Mouse (Mus musculus): ENCODE measurements around the gene Mapk11. TPM values are rescaled to one million over a fixed set of nuclear protein-coding genes. Genes with fewer than 3 reads are reported as not detected.

Mapk11 gene
- polyA plus RNA-seq, 1 experiment from 2014 or later: 7.4 TPM

- ATAC-seq (replicated peaks; ENCODE audit: low FRiP score, low TSS enrichment, low read depth): no peak
- Histone ChIP-seq H3K27ac (ENCODE audit: low read depth) (peak overlapping the region; percentile 63), H3K4me3 (ENCODE audit: low read depth, low read length) (no peak overlapping the region), H3K4me2 (ENCODE audit: low read length) (peak overlapping the region; percentile 28; the same call in 1 of the 2 replicates), H3K4me1 (replicated peaks; ENCODE audit: control insufficient read depth, insufficient read depth, low read length) (peaks cover 42% of the 10 kb centered on the region), H3K9me3 (ENCODE audit: control insufficient read depth, low read length) (no peaks in the 10 kb centered on the region), H3K36me3 (ENCODE audit: control insufficient read depth, insufficient read depth, low read length) (peaks cover 37% of the 10 kb centered on the region), H3K27me3 (replicated peaks; ENCODE audit: control insufficient read depth, insufficient read depth, low read length) (no peaks in the 10 kb centered on the region), H3K9ac (ENCODE audit: low read length) (no peak overlapping the region)
- WGBS: 24% methylated on average over 3 of the region's 3 CpGs
- no peak for DNase-seq (ENCODE audit: low spot score)
Observed at GRCm38 (mm10) chr15:89170102-89170501, 20.7 kb upstream of the Mapk11 start.

GRCm38 (mm10) chr15:89169431-89169830, 20.0 kb upstream of the Mapk11 start:
- H3K36me3 ChIP-seq (ENCODE audit: control insufficient read depth, insufficient read depth, low read length): peaks cover 43% of the 10 kb centered on the region
- ATAC-seq (replicated peaks; ENCODE audit: low FRiP score, low TSS enrichment, low read depth) (peak; percentile 56), DNase-seq (ENCODE audit: low spot score) (peak; percentile 82)
- H3K4me3 ChIP-seq (ENCODE audit: low read depth, low read length): no peak overlapping the region
- H3K9ac ChIP-seq (ENCODE audit: low read length): no peak overlapping the region; the same call in 1 of the 2 replicates
- peak overlapping the region; percentile 28 for H3K4me2 ChIP-seq (ENCODE audit: low read length)
- H3K4me1 ChIP-seq (replicated peaks; ENCODE audit: control insufficient read depth, insufficient read depth, low read length): peaks cover 35% of the 10 kb centered on the region
- 3% methylated on average over 10 of the region's 10 CpGs for WGBS
- peak overlapping the region; percentile 63 for H3K27ac ChIP-seq (ENCODE audit: low read depth)
- H3K9me3 ChIP-seq (ENCODE audit: control insufficient read depth, low read length): no peaks in the 10 kb centered on the region
- H3K27me3 ChIP-seq (replicated peaks; ENCODE audit: control insufficient read depth, insufficient read depth, low read length): no peaks in the 10 kb centered on the region

DNA sequence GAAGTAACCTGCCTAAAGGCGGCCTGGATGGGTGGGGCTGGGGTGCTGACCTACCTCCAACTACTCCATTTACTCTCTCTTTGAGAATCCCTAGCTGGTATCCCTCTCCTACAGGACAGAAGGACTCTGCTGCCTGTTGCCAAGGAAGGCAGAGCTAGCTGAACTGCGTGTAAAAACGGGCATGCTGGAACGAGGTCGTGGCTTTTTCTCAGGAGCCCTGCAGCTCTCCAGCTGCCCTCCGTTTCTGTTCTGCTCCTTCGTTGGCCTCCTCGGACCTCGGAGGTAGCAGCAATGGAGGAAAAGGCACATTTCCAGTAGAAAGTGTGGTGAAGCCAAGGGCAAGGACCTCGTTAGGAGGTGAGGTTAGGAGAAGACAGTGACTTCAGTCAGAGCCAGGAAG, 19.5 kb upstream of the Mapk11 start:
- H3K4me2 ChIP-seq (ENCODE audit: low read length): peak overlapping the region; percentile 28
- H3K27me3 ChIP-seq (replicated peaks; ENCODE audit: control insufficient read depth, insufficient read depth, low read length): no peaks in the 10 kb centered on the region
- H3K36me3 ChIP-seq (ENCODE audit: control insufficient read depth, insufficient read depth, low read length): peaks cover 48% of the 10 kb centered on the region
- 46% methylated on average over 10 of the region's 10 CpGs for WGBS
- no peak overlapping the region for H3K9ac ChIP-seq (ENCODE audit: low read length)
- DNase-seq (ENCODE audit: low spot score) (no peak), ATAC-seq (replicated peaks; ENCODE audit: low FRiP score, low TSS enrichment, low read depth) (no peak)
- H3K4me1 ChIP-seq (replicated peaks; ENCODE audit: control insufficient read depth, insufficient read depth, low read length): peaks cover 30% of the 10 kb centered on the region
- no peaks in the 10 kb centered on the region for H3K9me3 ChIP-seq (ENCODE audit: control insufficient read depth, low read length)
- peak overlapping the region; percentile 52 for H3K27ac ChIP-seq (ENCODE audit: low read depth)
- no peak overlapping the region for H3K4me3 ChIP-seq (ENCODE audit: low read depth, low read length)

DNA sequence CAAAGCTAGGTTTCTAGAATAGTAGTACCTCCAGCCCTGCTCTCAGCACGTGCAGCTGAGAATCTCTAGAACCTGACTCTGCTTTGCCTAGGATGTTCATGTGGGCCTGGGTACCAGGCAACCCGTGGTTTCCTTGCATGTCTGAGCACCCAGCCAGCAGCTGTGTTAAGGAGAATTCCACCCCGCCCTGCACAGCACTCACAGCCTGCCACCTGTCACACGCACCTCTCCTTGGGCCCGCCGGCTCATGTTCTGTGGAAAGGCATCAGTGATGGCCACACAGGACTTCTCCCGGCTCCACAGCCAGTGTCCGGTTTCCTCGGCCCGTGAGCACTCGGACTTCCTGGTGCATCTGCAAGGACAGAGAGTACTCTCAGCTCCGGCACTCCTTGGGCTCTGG, 16.1 kb upstream of the Mapk11 start:
- H3K4me3 ChIP-seq (ENCODE audit: low read depth, low read length): no peak overlapping the region
- no peak for ATAC-seq (replicated peaks; ENCODE audit: low FRiP score, low TSS enrichment, low read depth)
- WGBS: 95% methylated on average over 12 of the region's 12 CpGs
- H3K4me1 ChIP-seq (replicated peaks; ENCODE audit: control insufficient read depth, insufficient read depth, low read length): peaks cover 20% of the 10 kb centered on the region
- H3K4me2 ChIP-seq (ENCODE audit: low read length): no peak overlapping the region
- H3K27me3 ChIP-seq (replicated peaks; ENCODE audit: control insufficient read depth, insufficient read depth, low read length): no peaks in the 10 kb centered on the region
- DNase-seq (ENCODE audit: low spot score): no peak
- H3K9me3 ChIP-seq (ENCODE audit: control insufficient read depth, low read length): no peaks in the 10 kb centered on the region
- no peak overlapping the region for H3K9ac ChIP-seq (ENCODE audit: low read length)
- H3K36me3 ChIP-seq (ENCODE audit: control insufficient read depth, insufficient read depth, low read length): peaks cover 83% of the 10 kb centered on the region
- H3K27ac ChIP-seq (ENCODE audit: low read depth): no peak overlapping the region

- H3K4me3 ChIP-seq (ENCODE audit: low read depth, low read length): no peak overlapping the region
- no peak overlapping the region for H3K27ac ChIP-seq (ENCODE audit: low read depth)
- DNase-seq (ENCODE audit: low spot score): no peak
- H3K4me2 ChIP-seq (ENCODE audit: low read length): no peak overlapping the region
- no peaks in the 10 kb centered on the region for H3K4me1 ChIP-seq (replicated peaks; ENCODE audit: control insufficient read depth, insufficient read depth, low read length)
- no peaks in the 10 kb centered on the region for H3K9me3 ChIP-seq (ENCODE audit: control insufficient read depth, low read length)
- WGBS: 84% methylated on average over 9 of the region's 9 CpGs
- H3K27me3 ChIP-seq (replicated peaks; ENCODE audit: control insufficient read depth, insufficient read depth, low read length): no peaks in the 10 kb centered on the region
- ATAC-seq (replicated peaks; ENCODE audit: low FRiP score, low TSS enrichment, low read depth): 0 out of 2 replicates have a peak, but pooled peaks have one; percentile 13
- H3K9ac ChIP-seq (ENCODE audit: low read length): no peak overlapping the region
- peaks cover 100% of the 10 kb centered on the region for H3K36me3 ChIP-seq (ENCODE audit: control insufficient read depth, insufficient read depth, low read length)
Observed at GRCm38 (mm10) chr15:89161397-89161796, 12.0 kb upstream of the Mapk11 start.

- no peak overlapping the region for H3K4me3 ChIP-seq (ENCODE audit: low read depth, low read length)
- ATAC-seq (replicated peaks; ENCODE audit: low FRiP score, low TSS enrichment, low read depth) (no peak), DNase-seq (ENCODE audit: low spot score) (no peak)
- peaks cover 98% of the 10 kb centered on the region for H3K36me3 ChIP-seq (ENCODE audit: control insufficient read depth, insufficient read depth, low read length)
- no peak overlapping the region for H3K4me2 ChIP-seq (ENCODE audit: low read length)
- 94% methylated on average over 16 of the region's 16 CpGs for WGBS
- H3K27me3 ChIP-seq (replicated peaks; ENCODE audit: control insufficient read depth, insufficient read depth, low read length): no peaks in the 10 kb centered on the region
- no peak overlapping the region for H3K9ac ChIP-seq (ENCODE audit: low read length)
- no peaks in the 10 kb centered on the region for H3K4me1 ChIP-seq (replicated peaks; ENCODE audit: control insufficient read depth, insufficient read depth, low read length)
- H3K27ac ChIP-seq (ENCODE audit: low read depth): no peak overlapping the region
- H3K9me3 ChIP-seq (ENCODE audit: control insufficient read depth, low read length): no peaks in the 10 kb centered on the region
Observed at GRCm38 (mm10) chr15:89158516-89158915, 9.1 kb upstream of the Mapk11 start.

DNA sequence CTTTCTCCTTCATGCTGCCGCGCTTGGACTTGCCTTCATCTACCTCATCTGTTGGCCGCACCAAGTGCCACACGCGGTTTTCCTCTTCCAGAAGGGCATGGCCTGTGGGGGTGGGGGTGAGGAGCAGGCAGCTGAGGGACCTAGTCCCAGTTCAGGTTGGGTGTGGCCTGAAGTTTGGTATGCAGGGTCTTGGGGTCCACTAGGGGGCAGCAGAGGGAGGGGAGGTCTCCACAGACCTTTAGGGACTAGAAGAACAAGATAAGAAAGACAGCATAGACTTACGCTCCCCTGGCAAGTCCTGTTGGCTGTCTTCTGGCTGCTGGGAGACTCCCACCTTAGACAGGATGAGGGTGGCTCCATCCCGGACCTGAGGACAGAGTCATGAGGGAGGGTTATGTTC, 8.5 kb upstream of the Mapk11 start:
- DNase-seq (ENCODE audit: low spot score) (peak; percentile 73), ATAC-seq (replicated peaks; ENCODE audit: low FRiP score, low TSS enrichment, low read depth) (0 out of 2 replicates have a peak, but pooled peaks have one; percentile 4)
- Histone ChIP-seq H3K27me3 (replicated peaks; ENCODE audit: control insufficient read depth, insufficient read depth, low read length) (no peaks in the 10 kb centered on the region), H3K4me3 (ENCODE audit: low read depth, low read length) (no peak overlapping the region), H3K9ac (ENCODE audit: low read length) (no peak overlapping the region), H3K27ac (ENCODE audit: low read depth) (no peak overlapping the region), H3K4me1 (replicated peaks; ENCODE audit: control insufficient read depth, insufficient read depth, low read length) (no peaks in the 10 kb centered on the region), H3K9me3 (ENCODE audit: control insufficient read depth, low read length) (no peaks in the 10 kb centered on the region), H3K36me3 (ENCODE audit: control insufficient read depth, insufficient read depth, low read length) (peaks cover 95% of the 10 kb centered on the region), H3K4me2 (ENCODE audit: low read length) (no peak overlapping the region)
- WGBS: 54% methylated on average over 7 of the region's 7 CpGs

- peaks cover 38% of the 10 kb centered on the region for H3K36me3 ChIP-seq (ENCODE audit: control insufficient read depth, insufficient read depth, low read length)
- no peak overlapping the region for H3K4me2 ChIP-seq (ENCODE audit: low read length)
- no peak overlapping the region for H3K9ac ChIP-seq (ENCODE audit: low read length)
- H3K27me3 ChIP-seq (replicated peaks; ENCODE audit: control insufficient read depth, insufficient read depth, low read length): peaks cover 18% of the 10 kb centered on the region
- no peaks in the 10 kb centered on the region for H3K9me3 ChIP-seq (ENCODE audit: control insufficient read depth, low read length)
- no peak overlapping the region for H3K4me3 ChIP-seq (ENCODE audit: low read depth, low read length)
- peaks cover 11% of the 10 kb centered on the region for H3K4me1 ChIP-seq (replicated peaks; ENCODE audit: control insufficient read depth, insufficient read depth, low read length)
- H3K27ac ChIP-seq (ENCODE audit: low read depth): no peak overlapping the region
- no peak for ATAC-seq (replicated peaks; ENCODE audit: low FRiP score, low TSS enrichment, low read depth)
- no peak for DNase-seq (ENCODE audit: low spot score)
Observed at GRCm38 (mm10) chr15:89152312-89152711, 2.9 kb upstream of the Mapk11 start.

GRCm38 (mm10) chr15:89150041-89150390, 588 bp upstream of the Mapk11 start:
- Histone ChIP-seq H3K9ac (ENCODE audit: low read length) (no peak overlapping the region), H3K4me1 (replicated peaks; ENCODE audit: control insufficient read depth, insufficient read depth, low read length) (peaks cover 11% of the 10 kb centered on the region), H3K27ac (ENCODE audit: low read depth) (no peak overlapping the region), H3K9me3 (ENCODE audit: control insufficient read depth, low read length) (no peaks in the 10 kb centered on the region), H3K4me3 (ENCODE audit: low read depth, low read length) (peak overlapping the region; percentile 69), H3K27me3 (replicated peaks; ENCODE audit: control insufficient read depth, insufficient read depth, low read length) (peaks cover 41% of the 10 kb centered on the region), H3K36me3 (ENCODE audit: control insufficient read depth, insufficient read depth, low read length) (peaks cover 15% of the 10 kb centered on the region), H3K4me2 (ENCODE audit: low read length) (peak overlapping the region; percentile 97)
- ATAC-seq (replicated peaks; ENCODE audit: low FRiP score, low TSS enrichment, low read depth): no peak
- peak; percentile 88 for DNase-seq (ENCODE audit: low spot score)
- 2% methylated on average over 13 of the region's 13 CpGs for WGBS
